Mouse (Mus musculus) embryonic fibroblast, embryonic 13.5 days (primary cell): ENCODE measurements around the gene Zmym1.

Experiments
- CTCF ChIP-seq: IDR thresholded peaks from 2 replicates; pipeline ENCODE4 v1.5.1; 2011; ENCODE audit warnings: mild to moderate bottlenecking, control low read depth, low read length, moderate library complexity, borderline replicate concordance; ENCODE audit not compliant: insufficient read depth
- POLR2A ChIP-seq: IDR thresholded peaks from 2 replicates; pipeline ENCODE4 v1.6.1; 2011; ENCODE audit warnings: low read depth, mild to moderate bottlenecking, control low read depth, low read length, moderate library complexity

DNA sequence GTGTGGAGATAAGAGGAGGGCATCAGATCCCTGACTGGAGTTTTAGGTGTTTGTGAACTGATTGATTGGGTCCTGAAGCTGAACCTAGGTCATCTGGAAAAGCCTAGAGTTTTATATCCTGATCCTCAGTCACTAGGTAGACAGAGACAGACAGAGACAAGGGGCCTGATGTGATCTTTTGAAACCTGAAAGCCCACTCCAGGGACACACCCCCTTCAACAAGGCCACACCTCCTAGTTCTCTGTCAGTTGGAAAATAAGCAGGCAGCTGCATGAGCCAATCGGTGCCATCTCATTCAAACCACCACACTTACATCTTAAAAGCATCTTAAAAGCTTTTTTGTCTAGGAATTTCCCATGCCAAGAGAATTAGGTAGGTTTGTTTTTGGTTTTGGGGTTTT is 19.9 kb upstream of the Zmym1 start:
- TF ChIP-seq CTCF (no peak), POLR2A (no peak)
